ENCODE assay signal across 8 mouse cellular contexts in genomic region chr14:72389696-72390095, GRCm38 (mm10).
DNase-seq lines count a peak whose midpoint lies in the region.

No protein-coding gene starts in this region.

- intact Hi-C loops in heart, postnatal 36 days (cut with DNase I) = no loop called here

- DNase-seq in adrenal gland, adult 2 months = peak; percentile 10
- DNase-seq in adrenal gland, postnatal 4 days (ENCODE audit: low spot score in 2 of 2) = no peak
- DNase-seq in spleen, postnatal 36 days (ENCODE audit: low spot score in 2 of 2) = peak; percentile 8 to 9
- DNase-seq in spleen, postnatal 14 days (ENCODE audit: low spot score in 2 of 2) = no peak
- DNase-seq in heart, postnatal 36 days = peak; percentile 69 to 73
- peak; percentile 67 to 73 for DNase-seq in lung, adult 18-20 months
- DNase-seq in testis, postnatal 10 days (ENCODE audit: low spot score) = peak; percentile 62
- no peak for DNase-seq in natural killer cell, adult 2 months (ENCODE audit: low spot score in 2 of 2)

Comparison
In these comparisons a context has a peak if more than half of its experiments do, and no peak if none do; other contexts are left out.
1. DNase-seq: peak in adrenal gland, adult 2 months (single experiment), spleen, postnatal 36 days (2 of 2), heart, postnatal 36 days (2 of 2), lung, adult 18-20 months (2 of 2) and testis, postnatal 10 days (single experiment); none in adrenal gland, postnatal 4 days (0 of 2), spleen, postnatal 14 days (0 of 2) and natural killer cell, adult 2 months (0 of 2).